Mouse (Mus musculus): Measurements from ENCODE around the gene Mixl1. TPM values are rescaled to one million over a fixed set of nuclear protein-coding genes. Genes with fewer than 3 reads are reported as not detected.

Mixl1 gene
- not detected in 2 replicates for total RNA-seq (2021)
- long read RNA-seq: 0 reads

GRCm38 (mm10) chr1:180696626-180697352, at the start of gene Mixl1:
Mixl1 (minus strand) TSS chr1:180697034.
- DNase-seq: peak; percentile 12

- no peak for DNase-seq
These were observed 32.4 kb upstream of the Mixl1 start for GRCm38 (mm10) chr1:180729231-180729630.

- peak; percentile 57 for DNase-seq
These were observed 29.3 kb upstream of the Mixl1 start for GRCm38 (mm10) chr1:180726183-180726582.

- peak; percentile 94 for DNase-seq
These were observed 28.9 kb upstream of the Mixl1 start, which contains the start of gene Acbd3 for GRCm38 (mm10) chr1:180725704-180726179. Acbd3 (plus strand) TSS chr1:180726043.

- DNase-seq: no peak
These were observed 26.9 kb upstream of the Mixl1 start for GRCm38 (mm10) chr1:180723701-180724238.

GRCm38 (mm10) chr1:180722608-180723007, 25.8 kb upstream of the Mixl1 start:
- DNase-seq: no peak

- DNase-seq: peak; percentile 83
These were observed 23.3 kb upstream of the Mixl1 start for GRCm38 (mm10) chr1:180719951-180720689.

GRCm38 (mm10) chr1:180719483-180719882, 22.6 kb upstream of the Mixl1 start:
- no peak for DNase-seq

- no peak for DNase-seq
These were observed 21.9 kb upstream of the Mixl1 start for GRCm38 (mm10) chr1:180718756-180719155.

GRCm38 (mm10) chr1:180708935-180709776, 12.3 kb upstream of the Mixl1 start:
- DNase-seq: no peak

GRCm38 (mm10) chr1:180707813-180708212, 11.0 kb upstream of the Mixl1 start:
- DNase-seq: no peak

GRCm38 (mm10) chr1:180707368-180707767, 10.5 kb upstream of the Mixl1 start:
- no peak for DNase-seq

- no peak for DNase-seq
These were observed 6.6 kb upstream of the Mixl1 start for GRCm38 (mm10) chr1:180703400-180703799.

- DNase-seq: no peak
These were observed 1.2 kb upstream of the Mixl1 start for GRCm38 (mm10) chr1:180698063-180698462.

- peak; percentile 24 for DNase-seq
These were observed 5.5 kb downstream of the Mixl1 start for GRCm38 (mm10) chr1:180691284-180691683.

Other genes with a start within 250 kb of the Mixl1 start
- 0.12 and 0.57 TPM in 2 replicates for gene Stum, start 213.5 kb downstream of the Mixl1 start, total RNA-seq (2021)
- gene Parp1, start 128.1 kb downstream of the Mixl1 start, total RNA-seq (2021): 92.2 and 114 TPM in 2 replicates
- gene Lin9, start 55.9 kb downstream of the Mixl1 start, total RNA-seq (2021): 7.5 and 9.3 TPM in 2 replicates
- 45.5 and 48.8 TPM in 2 replicates for gene Acbd3, start 29.0 kb upstream of the Mixl1 start, total RNA-seq (2021)
- 739 and 836 TPM in 2 replicates for gene H3f3a, start 116.9 kb upstream of the Mixl1 start, total RNA-seq (2021)
- 21.7 and 26.0 TPM in 2 replicates for gene Sde2, start 154.1 kb upstream of the Mixl1 start, total RNA-seq (2021)
- gene Lefty2, start 196.1 kb upstream of the Mixl1 start, total RNA-seq (2021): 0.38 and 0.73 TPM in 2 replicates
- gene Pycr2, start 207.3 kb upstream of the Mixl1 start, total RNA-seq (2021): 35.0 and 46.2 TPM in 2 replicates
- 6.1 and 9.5 TPM in 2 replicates for gene Lefty1, start 238.0 kb upstream of the Mixl1 start, total RNA-seq (2021)
- gene Tmem63a, start 245.3 kb upstream of the Mixl1 start, total RNA-seq (2021): 77.2 and 92.4 TPM in 2 replicates

Data from adrenal gland, postnatal 25 days (tissue).